Mouse (Mus musculus): Measurements from ENCODE around the gene Gm45021. TPM values are rescaled to one million over a fixed set of nuclear protein-coding genes. Genes with fewer than 3 reads are reported as not detected.

Gm45021 gene
- polyA plus RNA-seq, 1 experiment from 2014 or later = not detected

GRCm38 (mm10) chr6:48573280-48573679 is 16.1 kb upstream of the Gm45021 start:
- Histone ChIP-seq H3K27me3 (no peaks in the 10 kb centered on the region), H3K9me3 (replicated peaks) (no peaks in the 10 kb centered on the region), H3K27ac (replicated peaks) (no peak overlapping the region), H3K4me1 (replicated peaks) (peaks cover 11% of the 10 kb centered on the region), H3K36me3 (replicated peaks) (no peaks in the 10 kb centered on the region), H3K9ac (no peak overlapping the region), H3K4me3 (replicated peaks) (no peak overlapping the region), H3K4me2 (no peak overlapping the region)
- ATAC-seq (ENCODE audit: insufficient read depth) = no peak
- WGBS (ENCODE audit: insufficient replicate concordance) = 40% methylated on average over 10 of the region's 10 CpGs

GRCm38 (mm10) chr6:48573981-48574380 is 15.4 kb upstream of the Gm45021 start:
- H3K4me1 ChIP-seq (replicated peaks) = peaks cover 8% of the 10 kb centered on the region
- H3K4me2 ChIP-seq = no peak overlapping the region
- no peaks in the 10 kb centered on the region for H3K9me3 ChIP-seq (replicated peaks)
- ATAC-seq (ENCODE audit: insufficient read depth) = no peak
- H3K9ac ChIP-seq = no peak overlapping the region
- H3K36me3 ChIP-seq (replicated peaks) = no peaks in the 10 kb centered on the region
- H3K27ac ChIP-seq (replicated peaks) = no peak overlapping the region
- H3K4me3 ChIP-seq (replicated peaks) = no peak overlapping the region
- WGBS (ENCODE audit: insufficient replicate concordance) = 45% methylated on average over 3 of the region's 3 CpGs
- H3K27me3 ChIP-seq = no peaks in the 10 kb centered on the region

- no peaks in the 10 kb centered on the region for H3K4me1 ChIP-seq (replicated peaks)
- H3K9me3 ChIP-seq (replicated peaks) = no peaks in the 10 kb centered on the region
- H3K4me3 ChIP-seq (replicated peaks) = no peak overlapping the region
- H3K36me3 ChIP-seq (replicated peaks) = no peaks in the 10 kb centered on the region
- no peak overlapping the region for H3K27ac ChIP-seq (replicated peaks)
- H3K27me3 ChIP-seq = no peaks in the 10 kb centered on the region
- no peak overlapping the region for H3K9ac ChIP-seq
- H3K4me2 ChIP-seq = no peak overlapping the region
- WGBS (ENCODE audit: insufficient replicate concordance) = 33% methylated on average over 5 of the region's 5 CpGs
- no peak for ATAC-seq (ENCODE audit: insufficient read depth)
Measured at GRCm38 (mm10) chr6:48578736-48579135, 10.7 kb upstream of the Gm45021 start.

GRCm38 (mm10) chr6:48579215-48579648 is 10.2 kb upstream of the Gm45021 start:
- Histone ChIP-seq H3K4me2 (0 out of 2 replicates have a peak overlapping the region, but pooled peaks have one; percentile 3), H3K9ac (no peak overlapping the region), H3K27ac (replicated peaks) (no peak overlapping the region), H3K27me3 (no peaks in the 10 kb centered on the region), H3K4me1 (replicated peaks) (no peaks in the 10 kb centered on the region), H3K9me3 (replicated peaks) (no peaks in the 10 kb centered on the region), H3K36me3 (replicated peaks) (no peaks in the 10 kb centered on the region), H3K4me3 (replicated peaks) (no peak overlapping the region)
- ATAC-seq (ENCODE audit: insufficient read depth) = no peak
- WGBS (ENCODE audit: insufficient replicate concordance) = 7% methylated on average over 5 of the region's 5 CpGs

- Histone ChIP-seq H3K36me3 (replicated peaks) (no peaks in the 10 kb centered on the region), H3K9me3 (replicated peaks) (no peaks in the 10 kb centered on the region), H3K4me3 (replicated peaks) (no peak overlapping the region), H3K4me2 (no peak overlapping the region), H3K9ac (no peak overlapping the region), H3K4me1 (replicated peaks) (no peaks in the 10 kb centered on the region), H3K27me3 (no peaks in the 10 kb centered on the region), H3K27ac (replicated peaks) (no peak overlapping the region)
- no peak for ATAC-seq (ENCODE audit: insufficient read depth)
- WGBS (ENCODE audit: insufficient replicate concordance) = 49% methylated on average over 3 of the region's 3 CpGs
Measured at GRCm38 (mm10) chr6:48581257-48581656, 8.2 kb upstream of the Gm45021 start.

- Histone ChIP-seq H3K27me3 (no peaks in the 10 kb centered on the region), H3K4me3 (replicated peaks) (no peak overlapping the region), H3K4me2 (no peak overlapping the region), H3K36me3 (replicated peaks) (no peaks in the 10 kb centered on the region), H3K27ac (replicated peaks) (no peak overlapping the region), H3K9ac (no peak overlapping the region), H3K4me1 (replicated peaks) (no peaks in the 10 kb centered on the region), H3K9me3 (replicated peaks) (no peaks in the 10 kb centered on the region)
- 49% methylated on average over 3 of the region's 3 CpGs for WGBS (ENCODE audit: insufficient replicate concordance)
- no peak for ATAC-seq (ENCODE audit: insufficient read depth)
Measured at GRCm38 (mm10) chr6:48582037-48582436, 7.4 kb upstream of the Gm45021 start.

GRCm38 (mm10) chr6:48591221-48591845 is 1.9 kb downstream of the Gm45021 start:
- Histone ChIP-seq H3K4me3 (replicated peaks) (no peak overlapping the region), H3K4me1 (replicated peaks) (peaks cover 20% of the 10 kb centered on the region), H3K4me2 (0 out of 2 replicates have a peak overlapping the region, but pooled peaks have one; percentile 21), H3K9ac (no peak overlapping the region), H3K27me3 (no peaks in the 10 kb centered on the region), H3K36me3 (replicated peaks) (peaks cover 4% of the 10 kb centered on the region), H3K9me3 (replicated peaks) (no peaks in the 10 kb centered on the region), H3K27ac (replicated peaks) (peak overlapping the region; percentile 62)
- WGBS (ENCODE audit: insufficient replicate concordance) = 66% methylated on average over 3 of the region's 3 CpGs
- ATAC-seq (ENCODE audit: insufficient read depth) = no peak

- Histone ChIP-seq H3K4me3 (replicated peaks) (no peak overlapping the region), H3K9me3 (replicated peaks) (no peaks in the 10 kb centered on the region), H3K9ac (no peak overlapping the region), H3K27ac (replicated peaks) (peak overlapping the region; percentile 62), H3K4me2 (0 out of 2 replicates have a peak overlapping the region, but pooled peaks have one; percentile 21), H3K36me3 (replicated peaks) (peaks cover 10% of the 10 kb centered on the region), H3K27me3 (no peaks in the 10 kb centered on the region), H3K4me1 (replicated peaks) (peaks cover 20% of the 10 kb centered on the region)
- no peak for ATAC-seq (ENCODE audit: insufficient read depth)
- 60% methylated on average over 6 of the region's 6 CpGs for WGBS (ENCODE audit: insufficient replicate concordance)
Measured at GRCm38 (mm10) chr6:48591871-48592270, 2.5 kb downstream of the Gm45021 start.

GRCm38 (mm10) chr6:48593158-48594042 is 4.0 kb downstream of the Gm45021 start, which contains the start of the genes Repin1 and Gm44965:
TSS of gene Repin1 (plus strand) at chr6:48593883.
TSS of gene Gm44965 (plus strand) at chr6:48593941.
- Histone ChIP-seq H3K27me3 (no peaks in the 10 kb centered on the region), H3K4me3 (replicated peaks) (peak within 1 kb of the TSS; percentile 66), H3K4me2 (peak within 1 kb of the TSS; percentile 76), H3K4me1 (replicated peaks) (peaks cover 20% of the 10 kb centered on the region), H3K9me3 (replicated peaks) (no peaks in the 10 kb centered on the region), H3K27ac (replicated peaks) (peak within 1 kb of the TSS; percentile 71), H3K36me3 (replicated peaks) (peaks cover 22% of the 10 kb centered on the region), H3K9ac (peak within 1 kb of the TSS; percentile 56)
- peak; percentile 75 for ATAC-seq (ENCODE audit: insufficient read depth)
- 9% methylated on average over 44 of the region's 45 CpGs for WGBS (ENCODE audit: insufficient replicate concordance)

GRCm38 (mm10) chr6:48594043-48594738 is 4.8 kb downstream of the Gm45021 start:
- Histone ChIP-seq H3K9me3 (replicated peaks) (no peaks in the 10 kb centered on the region), H3K27me3 (no peaks in the 10 kb centered on the region), H3K4me1 (replicated peaks) (peaks cover 24% of the 10 kb centered on the region), H3K36me3 (replicated peaks) (peaks cover 22% of the 10 kb centered on the region), H3K4me2 (peak overlapping the region; percentile 76), H3K4me3 (replicated peaks) (peak overlapping the region; percentile 66), H3K9ac (peak overlapping the region; percentile 56), H3K27ac (replicated peaks) (peak overlapping the region; percentile 71)
- under 1% methylated on average over 41 of the region's 41 CpGs for WGBS (ENCODE audit: insufficient replicate concordance)
- peak; percentile 21 for ATAC-seq (ENCODE audit: insufficient read depth)

GRCm38 (mm10) chr6:48595278-48595677 is 5.9 kb downstream of the Gm45021 start:
- no peak overlapping the region for H3K27ac ChIP-seq (replicated peaks)
- peak overlapping the region; percentile 76 for H3K4me2 ChIP-seq
- H3K36me3 ChIP-seq (replicated peaks) = peaks cover 22% of the 10 kb centered on the region
- WGBS (ENCODE audit: insufficient replicate concordance) = 27% methylated on average over 1 of the region's 1 CpGs
- peak overlapping the region; percentile 66 for H3K4me3 ChIP-seq (replicated peaks)
- ATAC-seq (ENCODE audit: insufficient read depth) = no peak
- no peaks in the 10 kb centered on the region for H3K9me3 ChIP-seq (replicated peaks)
- H3K4me1 ChIP-seq (replicated peaks) = peaks cover 31% of the 10 kb centered on the region
- no peaks in the 10 kb centered on the region for H3K27me3 ChIP-seq
- no peak overlapping the region for H3K9ac ChIP-seq

Data from liver, embryonic 15.5 days (tissue).